Mouse (Mus musculus): ENCODE results near the gene Cnrip1.

The Cnrip1 gene

DNA sequence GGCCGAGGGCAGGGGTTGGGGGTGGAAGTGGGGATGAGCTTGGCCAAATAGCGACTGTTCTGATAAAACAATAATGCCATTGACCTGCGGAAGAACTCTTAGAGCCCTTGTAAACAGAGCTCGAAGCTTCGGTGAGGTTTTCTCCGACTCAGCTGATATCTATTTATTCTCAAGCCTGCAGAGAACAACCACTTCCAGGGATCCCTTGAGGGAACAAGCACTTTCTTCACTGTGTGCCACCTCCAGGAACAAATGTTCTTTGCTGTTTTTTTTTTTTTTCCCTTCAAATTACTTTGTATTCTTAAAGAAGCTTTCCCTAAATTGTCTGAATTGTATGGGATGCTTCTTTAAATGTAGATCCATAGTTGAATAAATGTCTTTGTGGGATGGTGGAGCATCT, 56.0 kb downstream of the Cnrip1 start:
- no peak for DNase-seq (ENCODE audit: low spot score)

- DNase-seq (ENCODE audit: low spot score) = no peak
These were observed 61.2 kb downstream of the Cnrip1 start for GRCm38 (mm10) chr11:17112419-17113090.

- no peak for DNase-seq (ENCODE audit: low spot score)
These were observed 75.0 kb downstream of the Cnrip1 start for GRCm38 (mm10) chr11:17126418-17126817.
